Mouse (Mus musculus) C2C12 (cell line): ENCODE data around the gene Adgrl2. TPM values are rescaled to one million over a fixed set of nuclear protein-coding genes. Genes with fewer than 3 reads are reported as not detected.

Experiments
- H3K27me3 ChIP-seq: one replicate; pipeline ENCODE4 v1.6.1; 2011; ENCODE audit not compliant: control insufficient read depth, insufficient read depth, insufficient read length
- H3K36me3 ChIP-seq: one replicate; pipeline ENCODE4 v1.6.1; 2011; ENCODE audit not compliant: control insufficient read depth, insufficient read depth
- H3K4me3 ChIP-seq: one replicate; pipeline ENCODE4 v1.5.1; 2011; ENCODE audit warnings: mild to moderate bottlenecking, control low read depth; ENCODE audit not compliant: poor library complexity, insufficient read depth, severe bottlenecking
- H3K79me2 ChIP-seq: one replicate; pipeline ENCODE4 v1.6.1; 2011; ENCODE audit not compliant: control insufficient read depth, insufficient read depth
- H3K79me3 ChIP-seq: one replicate; pipeline ENCODE4 v1.6.1; 2011; ENCODE audit warnings: low read depth, control low read depth
- H3ac ChIP-seq: one replicate; pipeline ENCODE3; 2011; ENCODE audit warnings: low read depth; ENCODE audit not compliant: control insufficient read depth, insufficient read length
- CEBPB ChIP-seq: IDR thresholded peaks from one replicate; pipeline ENCODE4 v1.6.1; 2011; ENCODE audit warnings: low read depth, mild to moderate bottlenecking, control low read depth, moderate library complexity
- CTCF ChIP-seq: IDR thresholded peaks from one replicate; pipeline ENCODE4 v1.5.1; 2011; ENCODE audit not compliant: control insufficient read depth, insufficient read depth, insufficient read length
- FOSL1 ChIP-seq: IDR thresholded peaks from one replicate; pipeline ENCODE4 v1.8.0; 2011; ENCODE audit warnings: mild to moderate bottlenecking, low read length; ENCODE audit not compliant: poor library complexity, insufficient read depth, severe bottlenecking
- MAX ChIP-seq: IDR thresholded peaks from one replicate; pipeline ENCODE4 v1.6.1; 2011; ENCODE audit warnings: mild to moderate bottlenecking, control low read depth
- MYOD1 ChIP-seq: IDR thresholded peaks from one replicate; pipeline ENCODE4 v1.6.1; 2011; ENCODE audit warnings: low read depth; ENCODE audit not compliant: control insufficient read depth, insufficient read length
- MYOG ChIP-seq: IDR thresholded peaks from one replicate; pipeline ENCODE4 v1.6.1; 2011; ENCODE audit not compliant: control insufficient read depth, insufficient read length; ENCODE audit errors: extremely low read depth
- USF1 ChIP-seq: IDR thresholded peaks from one replicate; pipeline ENCODE4 v1.6.1; 2011; ENCODE audit warnings: low read depth, mild to moderate bottlenecking, control low read depth, moderate library complexity
- polyA plus RNA-seq: library from polyadenylated mRNA; unstranded; fragments of >200 nt; fragmentation: generic; extraction: Trizol; gene quantifications from one replicate; pipeline ENCODE4 v1.2.1, GENCODE M21; 2012; ENCODE audit warnings: missing spikeins

The Adgrl2 gene
- polyA plus RNA-seq, 1 experiment = 19.9 TPM

DNA sequence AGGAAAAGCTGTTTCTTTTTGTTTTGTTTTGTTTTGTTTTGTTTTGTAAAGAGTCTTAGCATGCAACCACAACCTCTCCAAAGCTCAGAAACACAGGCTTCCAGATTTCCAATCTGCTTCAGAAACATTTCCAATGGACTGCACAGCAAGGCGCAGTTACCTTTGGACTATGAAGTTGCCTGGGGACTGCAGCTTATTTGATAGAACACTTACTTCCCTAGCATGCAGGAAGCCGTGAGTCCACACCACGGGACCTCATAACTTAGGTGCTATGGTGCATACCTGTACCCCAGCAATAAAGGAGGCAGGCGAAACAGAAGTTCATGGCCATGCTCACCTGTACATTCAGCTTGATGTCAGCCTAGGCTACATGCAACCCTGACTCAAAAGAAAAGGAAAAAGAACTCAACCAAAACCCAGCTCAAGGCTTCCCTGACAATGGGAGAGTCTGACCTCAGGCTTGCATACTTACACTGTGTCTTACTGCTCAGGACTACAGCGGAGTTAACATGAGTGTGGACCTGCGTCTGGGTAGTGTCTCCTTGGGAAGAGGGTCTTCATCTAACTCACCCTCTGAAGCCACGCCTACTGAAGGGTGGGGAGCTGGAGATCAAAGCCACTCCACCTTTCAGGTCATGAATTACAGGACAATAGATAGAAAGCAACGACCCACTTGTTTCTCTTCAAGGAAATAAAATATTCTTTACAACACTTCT is 91.7 kb downstream of the Adgrl2 start:
- Histone ChIP-seq H3K27me3 (no peaks in the 10 kb centered on the region), H3ac (no peak overlapping the region), H3K36me3 (no peaks in the 10 kb centered on the region), H3K79me3 (peaks cover 18% of the 10 kb centered on the region), H3K4me3 (no peak overlapping the region), H3K79me2 (peaks cover 77% of the 10 kb centered on the region)
- no peak for TF ChIP-seq FOSL1
- TF ChIP-seq MAX = no peak
- TF ChIP-seq CTCF = no peak
- TF ChIP-seq USF1 = no peak
- TF ChIP-seq CEBPB = no peak
- TF ChIP-seq MYOG = no peak
- no peak for TF ChIP-seq MYOD1

DNA sequence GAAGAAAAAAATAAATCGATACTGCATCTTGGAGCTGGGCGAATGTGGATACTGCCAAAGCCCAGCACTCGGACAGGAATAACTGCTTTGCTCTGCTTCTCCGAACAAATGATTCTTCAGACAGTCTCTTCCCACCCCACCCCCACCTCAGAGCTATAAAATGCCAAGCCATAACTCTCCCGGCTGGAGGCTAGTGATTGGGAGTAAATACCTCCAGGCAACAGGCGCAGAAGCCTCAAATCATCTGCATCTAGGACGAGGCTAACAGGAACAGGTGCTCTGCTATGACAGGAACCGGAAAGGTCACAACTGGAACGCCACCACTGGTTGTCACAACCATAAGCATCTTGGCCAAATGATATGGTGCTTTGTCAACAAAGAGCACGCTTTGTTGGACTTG is 94.1 kb downstream of the Adgrl2 start:
- H3K27me3 ChIP-seq = no peaks in the 10 kb centered on the region
- H3ac ChIP-seq = no peak overlapping the region
- H3K79me3 ChIP-seq = peaks cover 18% of the 10 kb centered on the region
- H3K79me2 ChIP-seq = peaks cover 70% of the 10 kb centered on the region
- no peaks in the 10 kb centered on the region for H3K36me3 ChIP-seq
- TF ChIP-seq FOSL1 (no peak), MYOG (no peak), CEBPB (no peak), USF1 (no peak), CTCF (no peak), MAX (no peak), MYOD1 (no peak)
- no peak overlapping the region for H3K4me3 ChIP-seq

DNA sequence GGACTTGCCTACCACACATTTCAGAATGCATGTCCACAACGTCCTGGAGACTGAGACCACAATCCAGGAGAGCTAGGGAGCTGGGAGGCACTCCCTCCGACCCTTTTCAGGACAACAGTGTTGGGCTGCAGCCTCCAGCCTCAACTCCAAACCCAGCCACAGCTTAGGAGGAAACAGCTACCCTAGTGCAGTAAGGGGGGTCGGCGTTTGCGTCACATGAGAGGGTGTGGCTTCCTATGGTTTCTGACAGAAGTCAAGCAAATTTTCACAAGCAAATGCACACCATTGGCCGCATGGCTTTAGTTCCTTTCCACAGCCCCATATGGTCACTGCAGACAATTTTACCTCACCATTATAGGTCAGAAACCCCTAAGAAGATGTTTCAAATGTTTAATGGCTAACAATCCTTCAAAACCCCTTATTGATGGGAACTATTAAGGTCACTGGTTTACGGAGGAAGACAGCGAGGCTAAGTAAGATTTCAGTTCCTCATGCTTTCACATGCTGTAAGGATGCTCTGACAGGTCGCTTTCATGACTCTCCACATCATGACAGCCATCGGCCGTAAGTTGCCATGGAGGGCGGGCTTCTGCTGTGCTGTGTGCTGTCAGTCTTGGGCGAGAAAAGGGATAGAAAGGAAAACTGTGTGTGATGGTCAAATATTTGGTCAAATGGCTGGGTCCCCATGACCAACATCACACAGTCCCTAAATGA is 94.8 kb downstream of the Adgrl2 start:
- Histone ChIP-seq H3K79me2 (peaks cover 66% of the 10 kb centered on the region), H3K79me3 (peaks cover 18% of the 10 kb centered on the region), H3K4me3 (no peak overlapping the region), H3ac (no peak overlapping the region), H3K27me3 (no peaks in the 10 kb centered on the region), H3K36me3 (no peaks in the 10 kb centered on the region)
- no peak for TF ChIP-seq CEBPB
- no peak for TF ChIP-seq USF1
- TF ChIP-seq CTCF = no peak
- TF ChIP-seq FOSL1 = no peak
- no peak for TF ChIP-seq MYOG
- TF ChIP-seq MAX = no peak
- TF ChIP-seq MYOD1 = no peak

DNA sequence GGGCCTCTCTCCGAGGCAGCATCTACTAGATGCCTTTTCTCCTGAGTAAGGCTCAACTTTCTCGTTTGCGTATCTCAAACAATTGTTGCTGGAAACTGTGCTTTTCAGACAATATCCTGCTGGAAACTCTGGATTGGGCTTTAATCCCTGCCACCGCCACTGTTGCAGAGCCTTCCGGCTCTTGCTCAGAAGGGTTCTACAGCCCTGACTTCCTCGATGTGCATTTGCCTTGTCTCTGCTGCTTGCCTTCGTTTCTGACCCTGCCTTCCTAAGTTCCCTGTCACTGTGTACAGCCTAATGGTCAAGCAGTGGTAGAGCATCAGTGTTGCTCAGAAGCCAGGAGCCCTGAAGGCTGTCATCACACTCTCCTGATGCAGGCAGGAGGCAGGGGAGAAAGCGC is 95.5 kb downstream of the Adgrl2 start:
- Histone ChIP-seq H3K27me3 (no peaks in the 10 kb centered on the region), H3K36me3 (no peaks in the 10 kb centered on the region), H3K4me3 (no peak overlapping the region), H3K79me2 (peaks cover 59% of the 10 kb centered on the region), H3ac (no peak overlapping the region), H3K79me3 (peaks cover 12% of the 10 kb centered on the region)
- TF ChIP-seq MYOD1 (no peak), CEBPB (no peak), MYOG (no peak), FOSL1 (no peak), CTCF (no peak), USF1 (no peak), MAX (no peak)

DNA sequence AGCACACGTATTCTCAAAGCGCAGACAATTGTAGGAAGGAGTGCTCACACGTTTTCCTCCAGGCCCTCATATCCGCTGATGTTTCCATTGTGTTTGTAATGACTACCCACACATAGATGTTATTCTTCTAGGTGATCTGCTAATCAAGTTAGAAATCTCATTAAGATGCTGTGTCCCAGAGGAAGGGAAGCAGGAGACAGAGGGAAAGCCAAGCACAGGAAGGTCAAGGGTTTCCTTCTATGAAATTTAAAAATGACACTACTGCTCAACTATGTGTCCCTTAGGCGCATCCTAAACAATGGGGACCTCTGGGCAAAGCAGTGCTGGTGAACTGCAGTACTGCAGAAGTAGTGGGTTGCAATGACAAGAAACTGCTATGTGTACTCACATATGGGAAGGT is 102.5 kb downstream of the Adgrl2 start:
- no peak overlapping the region for H3ac ChIP-seq
- TF ChIP-seq MYOG = no peak
- no peak for TF ChIP-seq CEBPB
- TF ChIP-seq MYOD1 = no peak
- no peak for TF ChIP-seq MAX
- no peak for TF ChIP-seq USF1
- TF ChIP-seq CTCF = no peak
- no peak for TF ChIP-seq FOSL1
- H3K79me3 ChIP-seq = no peaks in the 10 kb centered on the region
- H3K36me3 ChIP-seq = no peaks in the 10 kb centered on the region
- no peaks in the 10 kb centered on the region for H3K79me2 ChIP-seq
- no peaks in the 10 kb centered on the region for H3K27me3 ChIP-seq
- no peak overlapping the region for H3K4me3 ChIP-seq

DNA sequence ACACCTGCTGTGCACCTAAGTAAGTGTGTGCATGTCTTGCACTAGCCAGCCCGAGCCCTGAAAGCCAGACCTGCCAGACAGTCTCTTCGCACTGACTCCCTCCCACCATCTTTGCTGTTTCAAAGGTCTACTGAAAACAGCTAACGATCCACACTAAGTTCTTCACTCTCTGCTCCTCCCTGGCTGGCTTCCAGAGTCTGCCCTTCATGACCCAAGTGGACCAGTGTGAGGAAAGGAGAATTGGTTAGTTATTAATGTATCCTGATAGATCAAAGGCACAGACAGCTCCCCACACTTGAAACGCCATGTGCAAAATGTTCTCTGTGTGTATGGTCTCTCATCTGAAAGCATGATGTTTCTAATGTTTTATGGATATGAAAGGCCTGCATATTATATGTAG is 103.4 kb downstream of the Adgrl2 start:
- TF ChIP-seq MAX (no peak), MYOG (no peak), USF1 (no peak), FOSL1 (no peak), MYOD1 (no peak)
- no peaks in the 10 kb centered on the region for H3K79me2 ChIP-seq
- H3K36me3 ChIP-seq = no peaks in the 10 kb centered on the region
- H3ac ChIP-seq = no peak overlapping the region
- no peaks in the 10 kb centered on the region for H3K27me3 ChIP-seq
- peaks cover 2% of the 10 kb centered on the region for H3K79me3 ChIP-seq
- no peak overlapping the region for H3K4me3 ChIP-seq
